Mouse (Mus musculus) kidney, adult 2 months (tissue): ENCODE data around the gene Pafah1b3.

Experiments used
- CTCF ChIP-seq: fragments of 200-500 bp; conservative IDR thresholded peaks from 2 replicates; pipeline ENCODE4 v1.5.1; 2011; ENCODE audit warnings: low read depth, mild to moderate bottlenecking, control low read depth, low read length, moderate library complexity, mixed read lengths; ENCODE audit not compliant: insufficient read depth, insufficient read length
- POLR2A ChIP-seq: fragments of 200-500 bp; IDR thresholded peaks from one replicate; pipeline ENCODE4 v1.6.1; 2011; ENCODE audit warnings: low read depth, low read length, control low read depth

DNA sequence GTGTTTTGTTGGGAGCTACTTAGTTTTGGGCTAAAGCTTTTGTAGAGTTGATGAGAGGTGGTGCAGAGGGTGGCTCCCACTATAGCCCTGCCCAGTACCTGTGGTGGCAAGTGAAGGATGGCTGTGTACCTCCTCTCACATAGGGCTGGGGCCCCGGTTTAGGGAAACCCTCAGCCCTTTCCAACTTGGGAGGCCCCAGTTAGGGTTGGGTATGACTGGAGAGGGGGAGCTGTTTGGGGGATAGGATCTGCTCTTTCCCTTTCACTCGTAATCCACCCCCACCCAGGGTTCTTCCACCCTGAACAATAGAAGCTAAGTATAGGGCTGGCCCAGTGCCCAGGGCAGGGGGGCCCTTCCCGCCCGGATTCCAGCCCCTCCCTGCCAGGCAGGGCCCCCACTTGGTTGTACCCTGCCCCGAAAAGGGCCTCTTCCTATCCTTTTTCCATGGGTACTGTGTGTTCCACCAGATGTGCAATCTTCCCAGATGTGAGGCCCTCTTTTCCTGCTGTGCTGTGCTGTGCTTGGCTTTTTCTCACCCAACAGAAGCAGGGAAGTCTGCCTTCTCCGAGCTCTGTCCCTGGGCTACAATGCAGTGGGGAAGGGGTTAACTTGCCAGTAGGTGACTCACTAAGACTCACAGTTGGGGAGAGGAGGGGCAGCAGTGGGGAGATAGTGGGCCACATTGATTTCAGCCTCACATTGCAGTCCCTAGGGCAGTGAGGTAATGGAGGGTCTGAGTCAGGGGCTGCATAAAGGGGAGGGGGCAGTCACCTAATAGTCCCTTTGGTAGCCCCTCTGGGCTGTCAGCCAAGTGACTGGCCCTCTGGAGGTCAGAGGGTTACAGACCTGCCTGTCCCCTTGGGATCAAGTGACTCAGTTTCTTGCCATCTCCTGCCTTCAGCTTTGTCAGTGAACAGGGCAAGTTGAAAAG, 17.7 kb downstream of the Pafah1b3 start:
- TF ChIP-seq CTCF (no peak), POLR2A (no peak)
